Mouse (Mus musculus): Measurements from ENCODE around the gene Ugt1a6b. TPM values are rescaled to one million over a fixed set of nuclear protein-coding genes. Genes with fewer than 3 reads are reported as not detected.
"Not testable (repeated sequence)": the region's sequence is repeated elsewhere in the genome, so short reads cannot be mapped to it uniquely, and the experiment has no call there.

The Ugt1a6b gene
- polyA plus RNA-seq, 2 experiments: 0.24 to 1.0 TPM

DNA sequence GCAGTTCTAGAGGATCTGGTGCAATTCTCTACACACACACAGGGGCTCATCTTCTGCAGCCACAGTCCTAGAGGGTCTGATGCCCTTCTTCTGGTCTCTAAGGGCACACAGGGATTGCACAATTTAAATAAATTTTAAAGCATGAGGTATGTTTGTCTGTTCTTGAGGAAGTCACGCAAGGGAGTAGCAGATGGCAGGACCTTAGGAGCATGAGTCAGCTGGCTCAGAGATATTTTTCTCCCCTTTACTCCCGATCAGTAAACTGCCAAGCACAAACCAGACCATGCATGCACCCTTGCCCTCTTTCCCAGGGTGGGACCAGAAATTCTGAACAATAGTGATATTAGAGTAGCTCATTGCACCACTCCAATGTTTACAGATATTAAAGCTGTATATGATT lies 55.4 kb downstream of the Ugt1a6b start:
- TF ChIP-seq POLR2A (IDR thresholded peaks at IDR 0.05; ENCODE audit: borderline replicate concordance, extremely low read depth, insufficient read depth, insufficient read length): no peak
- Histone ChIP-seq H3K9ac (ENCODE audit: low read depth, low read length, severe bottlenecking) (no peak overlapping the region), H3K27ac (replicated peaks; ENCODE audit: low read depth, low read length) (no peak overlapping the region), H3K4me2 (replicated peaks; ENCODE audit: low read depth, low read length, severe bottlenecking) (no peak overlapping the region), H3K4me3 (replicated peaks; ENCODE audit: low read length) (no peak overlapping the region), H3K4me1 (ENCODE audit: control insufficient read depth, insufficient read depth, low read length) (no peaks in the 10 kb centered on the region), H3K27me3 (ENCODE audit: control insufficient read depth, insufficient read depth, low read length) (no peaks in the 10 kb centered on the region), H3K9me3 (ENCODE audit: control insufficient read depth, low read length) (no peaks in the 10 kb centered on the region), H3K36me3 (ENCODE audit: control insufficient read depth, insufficient read depth, low read length) (no peaks in the 10 kb centered on the region)
- WGBS: 83% methylated on average over 2 of the region's 2 CpGs
- ATAC-seq (ENCODE audit: low FRiP score, low read depth) (no peak), DNase-seq (ENCODE audit: low spot score) (no peak)

DNA sequence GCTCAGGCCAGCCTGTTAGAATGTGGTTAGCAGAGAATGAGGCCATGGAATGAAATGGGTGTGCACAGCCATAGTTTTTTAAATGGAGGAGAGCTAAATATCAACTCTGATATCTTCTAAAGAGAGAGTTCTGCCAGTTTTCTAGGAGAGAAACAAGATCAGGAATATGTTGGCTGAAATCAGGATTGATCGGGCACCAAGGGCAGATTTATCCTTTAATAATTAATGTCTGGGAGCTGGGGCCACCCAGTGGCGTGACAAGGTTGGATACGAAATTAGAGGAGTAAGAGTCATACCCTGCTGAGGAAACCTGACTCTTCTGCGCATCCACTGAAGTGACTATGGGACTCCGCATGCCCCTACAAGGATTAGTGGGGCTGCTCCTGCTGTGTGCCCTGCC lies 62.7 kb downstream of the Ugt1a6b start, which contains the start of gene Ugt1a5:
TSS of gene Ugt1a5 (plus strand) at position 302 of the 400 bp plus-strand sequence.
- ATAC-seq (ENCODE audit: low FRiP score, low read depth): no peak
- no peak for DNase-seq (ENCODE audit: low spot score)
- Histone ChIP-seq H3K4me2 (replicated peaks; ENCODE audit: low read depth, low read length, severe bottlenecking) (no peak within 1 kb of the TSS), H3K9me3 (ENCODE audit: control insufficient read depth, low read length) (no peaks in the 10 kb centered on the region), H3K27me3 (ENCODE audit: control insufficient read depth, insufficient read depth, low read length) (no peaks in the 10 kb centered on the region), H3K4me3 (replicated peaks; ENCODE audit: low read length) (no peak within 1 kb of the TSS), H3K4me1 (ENCODE audit: control insufficient read depth, insufficient read depth, low read length) (no peaks in the 10 kb centered on the region), H3K9ac (ENCODE audit: low read depth, low read length, severe bottlenecking) (no peak within 1 kb of the TSS), H3K36me3 (ENCODE audit: control insufficient read depth, insufficient read depth, low read length) (no peaks in the 10 kb centered on the region), H3K27ac (replicated peaks; ENCODE audit: low read depth, low read length) (no peak within 1 kb of the TSS)
- TF ChIP-seq POLR2A (IDR thresholded peaks at IDR 0.05; ENCODE audit: borderline replicate concordance, extremely low read depth, insufficient read depth, insufficient read length): no peak
- 77% methylated on average over 5 of the region's 5 CpGs for WGBS

DNA sequence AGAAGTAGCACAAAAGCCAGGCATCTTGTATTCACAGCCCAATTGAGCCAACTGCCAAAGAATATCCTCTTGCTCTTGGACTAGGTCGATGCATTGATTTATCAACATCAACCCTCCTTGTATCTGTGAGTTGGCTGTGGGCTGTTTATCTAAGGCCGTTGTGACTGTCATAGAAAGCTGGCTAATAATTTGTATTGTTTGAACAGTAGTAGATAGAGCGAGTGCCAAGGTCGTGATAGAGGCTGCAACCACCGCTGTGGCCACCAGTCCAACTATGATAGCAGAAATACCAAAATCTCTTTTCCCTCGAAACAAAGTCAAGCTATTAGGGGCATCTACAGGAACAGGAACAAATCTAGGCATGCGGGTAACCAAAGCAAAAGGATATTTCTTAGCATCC lies 69.1 kb downstream of the Ugt1a6b start:
- not testable (repeated sequence) for H3K4me3 ChIP-seq (replicated peaks; ENCODE audit: low read length); H3K27me3 ChIP-seq (ENCODE audit: control insufficient read depth, insufficient read depth, low read length); H3K36me3 ChIP-seq (ENCODE audit: control insufficient read depth, insufficient read depth, low read length); H3K9me3 ChIP-seq (ENCODE audit: control insufficient read depth, low read length); H3K27ac ChIP-seq (replicated peaks; ENCODE audit: low read depth, low read length); DNase-seq (ENCODE audit: low spot score); ATAC-seq (ENCODE audit: low FRiP score, low read depth); H3K9ac ChIP-seq (ENCODE audit: low read depth, low read length, severe bottlenecking); H3K4me1 ChIP-seq (ENCODE audit: control insufficient read depth, insufficient read depth, low read length); H3K4me2 ChIP-seq (replicated peaks; ENCODE audit: low read depth, low read length, severe bottlenecking)
- 93% methylated on average over 5 of the region's 7 CpGs for WGBS

DNA sequence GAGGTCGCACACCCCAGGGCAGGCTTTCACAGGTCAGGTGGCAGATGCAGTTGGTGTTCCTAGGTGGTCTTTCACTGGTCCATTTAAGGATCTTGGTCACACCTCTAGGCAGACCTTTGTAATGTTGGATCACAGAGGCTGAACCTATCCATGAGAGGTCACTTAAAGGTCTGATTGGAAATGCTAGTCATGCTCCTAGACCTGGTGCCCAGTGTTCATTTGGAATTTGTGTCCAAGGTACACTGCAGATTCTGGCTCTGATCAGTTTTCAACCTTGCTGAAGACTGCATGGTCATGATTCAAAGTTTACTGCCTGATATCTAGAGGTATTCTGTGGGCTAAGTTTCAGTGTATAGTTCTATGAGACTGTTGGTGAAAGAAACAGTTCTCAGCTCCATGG lies 76.6 kb downstream of the Ugt1a6b start:
- no peak for TF ChIP-seq POLR2A (IDR thresholded peaks at IDR 0.05; ENCODE audit: borderline replicate concordance, extremely low read depth, insufficient read depth, insufficient read length)
- H3K4me3 ChIP-seq (replicated peaks; ENCODE audit: low read length): no peak overlapping the region
- ATAC-seq (ENCODE audit: low FRiP score, low read depth): no peak
- no peaks in the 10 kb centered on the region for H3K36me3 ChIP-seq (ENCODE audit: control insufficient read depth, insufficient read depth, low read length)
- no peaks in the 10 kb centered on the region for H3K27me3 ChIP-seq (ENCODE audit: control insufficient read depth, insufficient read depth, low read length)
- whole genome bisulfite sequencing: 92% methylated on average over 1 of the region's 1 CpGs
- no peak overlapping the region for H3K27ac ChIP-seq (replicated peaks; ENCODE audit: low read depth, low read length)
- DNase-seq (ENCODE audit: low spot score): no peak
- H3K4me1 ChIP-seq (ENCODE audit: control insufficient read depth, insufficient read depth, low read length): no peaks in the 10 kb centered on the region
- H3K9me3 ChIP-seq (ENCODE audit: control insufficient read depth, low read length): peaks cover 11% of the 10 kb centered on the region
- H3K9ac ChIP-seq (ENCODE audit: low read depth, low read length, severe bottlenecking): no peak overlapping the region
- H3K4me2 ChIP-seq (replicated peaks; ENCODE audit: low read depth, low read length, severe bottlenecking): no peak overlapping the region

DNA sequence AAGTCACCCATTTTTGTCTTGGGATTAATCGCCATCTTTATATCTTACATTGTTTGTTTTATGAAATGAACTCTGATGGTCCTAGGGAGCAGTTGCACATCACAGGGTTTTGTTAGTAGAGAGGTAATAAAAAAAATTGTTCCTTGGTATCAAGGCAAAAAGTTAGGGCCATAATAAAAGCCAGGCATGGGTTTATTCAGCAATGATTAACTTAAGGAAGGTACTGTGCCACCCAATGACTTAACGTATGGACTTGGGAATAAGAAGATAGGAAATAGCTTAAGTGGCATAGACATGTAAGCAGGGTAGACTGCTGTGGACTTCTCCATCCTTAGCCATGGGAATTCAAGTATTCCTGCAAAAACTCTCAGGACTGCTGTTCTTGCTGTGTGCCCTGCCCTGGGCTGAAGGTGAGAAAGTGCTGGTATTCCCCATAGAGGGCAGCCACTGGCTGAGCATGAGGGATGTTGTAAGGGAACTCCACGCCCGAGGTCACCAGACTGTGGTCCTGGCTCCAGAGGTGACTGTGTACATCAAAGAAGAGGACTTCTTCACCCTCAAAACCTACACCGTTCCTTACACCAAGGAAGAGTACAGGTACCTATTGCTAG lies 83.4 kb downstream of the Ugt1a6b start:
- WGBS: 86% methylated on average over 5 of the region's 5 CpGs
- ATAC-seq (ENCODE audit: low FRiP score, low read depth): no peak
- H3K4me1 ChIP-seq (ENCODE audit: control insufficient read depth, insufficient read depth, low read length): no peaks in the 10 kb centered on the region
- H3K4me3 ChIP-seq (replicated peaks; ENCODE audit: low read length): no peak overlapping the region
- H3K4me2 ChIP-seq (replicated peaks; ENCODE audit: low read depth, low read length, severe bottlenecking): no peak overlapping the region
- no peak overlapping the region for H3K27ac ChIP-seq (replicated peaks; ENCODE audit: low read depth, low read length)
- no peaks in the 10 kb centered on the region for H3K36me3 ChIP-seq (ENCODE audit: control insufficient read depth, insufficient read depth, low read length)
- no peak overlapping the region for H3K9ac ChIP-seq (ENCODE audit: low read depth, low read length, severe bottlenecking)
- H3K27me3 ChIP-seq (ENCODE audit: control insufficient read depth, insufficient read depth, low read length): no peaks in the 10 kb centered on the region
- no peak for DNase-seq (ENCODE audit: low spot score)
- TF ChIP-seq POLR2A (IDR thresholded peaks at IDR 0.05; ENCODE audit: borderline replicate concordance, extremely low read depth, insufficient read depth, insufficient read length): no peak
- H3K9me3 ChIP-seq (ENCODE audit: control insufficient read depth, low read length): no peaks in the 10 kb centered on the region

DNA sequence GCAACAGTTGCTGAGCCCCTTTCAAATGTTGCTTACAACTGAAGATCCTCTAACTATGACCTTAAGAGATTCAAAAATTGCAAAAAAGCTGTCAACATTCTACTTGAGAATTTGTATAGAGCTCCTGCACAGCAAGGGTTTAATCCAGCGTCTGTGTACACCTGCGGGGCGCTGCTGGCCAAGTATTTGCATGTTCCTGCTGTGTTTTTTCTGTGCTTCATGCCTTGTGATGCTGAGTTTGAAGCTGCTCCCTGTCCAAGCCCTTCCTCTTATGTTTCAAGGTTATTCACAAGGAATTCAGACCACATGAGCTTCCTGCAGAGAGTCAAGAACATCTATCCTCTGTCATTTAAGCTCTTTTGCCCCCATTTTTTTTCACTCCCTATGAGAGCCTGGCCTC lies 89.1 kb downstream of the Ugt1a6b start:
- Histone ChIP-seq H3K4me3 (replicated peaks; ENCODE audit: low read length) (no peak overlapping the region), H3K9me3 (ENCODE audit: control insufficient read depth, low read length) (no peaks in the 10 kb centered on the region), H3K9ac (ENCODE audit: low read depth, low read length, severe bottlenecking) (no peak overlapping the region), H3K27ac (replicated peaks; ENCODE audit: low read depth, low read length) (no peak overlapping the region), H3K36me3 (ENCODE audit: control insufficient read depth, insufficient read depth, low read length) (no peaks in the 10 kb centered on the region), H3K4me2 (replicated peaks; ENCODE audit: low read depth, low read length, severe bottlenecking) (no peak overlapping the region), H3K27me3 (ENCODE audit: control insufficient read depth, insufficient read depth, low read length) (no peaks in the 10 kb centered on the region), H3K4me1 (ENCODE audit: control insufficient read depth, insufficient read depth, low read length) (no peaks in the 10 kb centered on the region)
- DNase-seq (ENCODE audit: low spot score) (no peak), ATAC-seq (ENCODE audit: low FRiP score, low read depth) (no peak)
- WGBS: 61% methylated on average over 3 of the region's 3 CpGs
- no peak for TF ChIP-seq POLR2A (IDR thresholded peaks at IDR 0.05; ENCODE audit: borderline replicate concordance, extremely low read depth, insufficient read depth, insufficient read length)

Data from limb, embryonic 14.5 days (tissue).